Mouse (Mus musculus): Measurements from ENCODE around the gene C1qtnf2. TPM values are rescaled to one million over a fixed set of nuclear protein-coding genes. Genes with fewer than 3 reads are reported as not detected.
A peak's percentile ranks its signal among the peaks of the same experiment; 100 is the strongest.

C1qtnf2 gene
- polyA plus RNA-seq, 1 experiment: not detected

DNA sequence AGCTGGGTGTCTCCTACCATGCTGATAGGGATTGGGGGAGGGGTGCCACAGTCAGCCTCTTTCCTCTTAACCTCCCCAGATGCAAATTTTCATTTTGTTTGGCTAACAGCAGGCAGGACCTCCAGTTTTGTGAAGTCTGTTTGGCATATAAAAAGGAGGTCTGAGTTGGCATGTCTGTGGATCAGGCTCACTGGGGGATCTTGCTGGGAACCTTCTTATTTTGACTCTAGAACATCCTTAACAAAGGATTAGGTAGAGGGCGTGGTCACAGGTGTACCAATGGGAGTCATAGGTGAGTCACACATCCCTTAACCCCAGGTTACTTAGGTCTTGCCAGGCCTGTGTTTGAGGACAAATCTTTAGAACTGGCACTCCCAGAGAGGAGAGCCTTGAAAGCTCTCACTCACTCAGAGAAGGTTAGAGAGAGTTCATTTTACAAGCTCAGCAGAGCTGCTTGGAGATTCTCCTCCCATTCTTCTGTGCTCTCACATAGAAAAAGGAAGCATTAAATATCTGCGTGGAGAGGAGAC is 38.6 kb downstream of the C1qtnf2 start:
- TF ChIP-seq CTCF (IDR thresholded peaks at IDR 0.05; ENCODE audit: control insufficient read depth, insufficient read depth, low read length): no peak
- TF ChIP-seq POLR2A (IDR thresholded peaks at IDR 0.05; ENCODE audit: borderline replicate concordance, control insufficient read depth, low read depth, low read length): no peak
- Histone ChIP-seq H3K27ac (ENCODE audit: control insufficient read depth, insufficient read depth, low read depth, low read length, poor library complexity) (no peak overlapping the region), H3K4me1 (ENCODE audit: control insufficient read depth, insufficient read depth, low read length) (peaks cover 2% of the 10 kb centered on the region; the same call in 1 of the 2 replicates), H3K4me3 (replicated peaks; ENCODE audit: control insufficient read depth, low read depth, low read length) (no peak overlapping the region)
- 66% methylated on average over 2 of the region's 2 CpGs for WGBS

DNA sequence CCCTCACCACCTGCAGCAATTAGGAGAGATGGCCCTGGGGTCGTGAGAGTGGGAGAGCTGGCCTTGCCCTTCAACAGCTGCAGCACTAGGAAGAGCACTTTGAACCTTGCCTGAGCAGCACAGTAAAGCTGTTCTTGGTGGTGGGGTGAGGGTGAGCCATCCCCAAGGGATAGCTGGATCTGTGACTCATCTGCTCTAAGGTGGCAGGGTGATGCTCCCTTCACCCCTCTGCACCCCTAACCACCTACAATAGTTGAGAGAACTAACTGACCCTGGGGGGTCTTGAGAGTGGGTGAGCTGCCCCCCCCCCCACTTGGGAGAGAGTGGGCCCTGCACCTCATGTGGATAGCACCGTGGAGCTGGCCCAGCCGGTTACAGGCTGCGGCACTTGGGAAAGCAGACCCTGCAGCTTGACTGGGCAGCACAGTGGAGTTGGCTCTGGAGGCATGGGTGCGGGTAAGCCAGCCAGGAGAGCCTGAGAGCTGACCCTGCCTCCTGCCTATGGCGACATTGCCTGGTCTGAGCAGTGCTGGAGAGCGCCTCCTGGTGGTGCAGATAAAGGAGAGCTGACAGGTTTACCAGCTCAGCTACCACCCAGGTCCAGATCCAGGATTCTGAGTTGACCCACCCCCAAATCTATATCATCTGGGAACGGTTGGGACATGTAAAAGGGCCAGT is 42.4 kb downstream of the C1qtnf2 start:
- H3K4me3 ChIP-seq (replicated peaks; ENCODE audit: control insufficient read depth, low read depth, low read length): no peak overlapping the region
- H3K27ac ChIP-seq (ENCODE audit: control insufficient read depth, insufficient read depth, low read depth, low read length, poor library complexity): no peak overlapping the region
- 60% methylated on average over 8 of the region's 8 CpGs for WGBS
- TF ChIP-seq POLR2A (IDR thresholded peaks at IDR 0.05; ENCODE audit: borderline replicate concordance, control insufficient read depth, low read depth, low read length) (no peak), CTCF (IDR thresholded peaks at IDR 0.05; ENCODE audit: control insufficient read depth, insufficient read depth, low read length) (peak; percentile 67)
- H3K4me1 ChIP-seq (ENCODE audit: control insufficient read depth, insufficient read depth, low read length): no peaks in the 10 kb centered on the region

DNA sequence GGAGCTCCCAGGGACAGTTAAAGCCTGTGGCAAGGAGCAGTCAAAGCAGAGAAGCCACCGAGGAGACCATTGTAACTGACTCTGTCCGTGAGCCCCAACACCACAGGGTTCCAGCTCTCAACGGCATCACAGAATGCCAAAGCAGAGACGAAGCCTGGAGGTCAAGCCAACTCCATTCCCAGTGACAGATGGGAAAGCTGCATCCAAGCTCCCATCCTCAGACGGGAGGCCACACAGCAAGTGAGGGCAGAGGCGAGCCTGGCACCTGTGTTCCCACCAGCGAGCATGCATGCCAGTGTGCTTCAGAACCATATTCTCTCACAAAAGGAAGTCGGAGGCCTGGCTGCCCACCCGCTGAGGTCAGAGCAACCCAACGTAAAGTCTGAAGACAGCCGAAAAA is 43.6 kb downstream of the C1qtnf2 start:
- H3K4me1 ChIP-seq (ENCODE audit: control insufficient read depth, insufficient read depth, low read length): no peaks in the 10 kb centered on the region
- 86% methylated on average over 11 of the region's 11 CpGs for WGBS
- TF ChIP-seq CTCF (IDR thresholded peaks at IDR 0.05; ENCODE audit: control insufficient read depth, insufficient read depth, low read length) (no peak), POLR2A (IDR thresholded peaks at IDR 0.05; ENCODE audit: borderline replicate concordance, control insufficient read depth, low read depth, low read length) (no peak)
- H3K4me3 ChIP-seq (replicated peaks; ENCODE audit: control insufficient read depth, low read depth, low read length): no peak overlapping the region
- no peak overlapping the region for H3K27ac ChIP-seq (ENCODE audit: control insufficient read depth, insufficient read depth, low read depth, low read length, poor library complexity)

DNA sequence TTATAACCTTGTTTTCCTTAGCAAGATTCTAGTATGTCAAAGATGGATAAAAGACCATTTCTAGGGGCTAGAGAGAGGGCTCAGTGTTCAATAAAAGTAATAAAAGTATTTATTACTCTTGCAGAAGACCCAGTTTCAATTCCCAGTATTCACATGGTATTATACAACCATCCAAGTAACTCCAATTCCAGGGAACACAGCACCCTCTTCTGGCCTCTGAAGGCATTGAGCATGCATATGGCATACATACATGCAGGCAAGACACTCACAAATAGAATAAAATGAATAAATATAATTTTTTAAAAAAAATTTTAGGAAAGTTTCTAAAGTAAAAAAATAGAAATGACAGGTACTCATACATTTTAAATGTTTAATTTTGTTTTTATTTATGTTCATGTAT is 44.0 kb downstream of the C1qtnf2 start:
- Histone ChIP-seq H3K27ac (ENCODE audit: control insufficient read depth, insufficient read depth, low read depth, low read length, poor library complexity) (no peak overlapping the region), H3K4me1 (ENCODE audit: control insufficient read depth, insufficient read depth, low read length) (no peaks in the 10 kb centered on the region), H3K4me3 (replicated peaks; ENCODE audit: control insufficient read depth, low read depth, low read length) (no peak overlapping the region)
- no peak for TF ChIP-seq POLR2A (IDR thresholded peaks at IDR 0.05; ENCODE audit: borderline replicate concordance, control insufficient read depth, low read depth, low read length)
- no peak for TF ChIP-seq CTCF (IDR thresholded peaks at IDR 0.05; ENCODE audit: control insufficient read depth, insufficient read depth, low read length)

DNA sequence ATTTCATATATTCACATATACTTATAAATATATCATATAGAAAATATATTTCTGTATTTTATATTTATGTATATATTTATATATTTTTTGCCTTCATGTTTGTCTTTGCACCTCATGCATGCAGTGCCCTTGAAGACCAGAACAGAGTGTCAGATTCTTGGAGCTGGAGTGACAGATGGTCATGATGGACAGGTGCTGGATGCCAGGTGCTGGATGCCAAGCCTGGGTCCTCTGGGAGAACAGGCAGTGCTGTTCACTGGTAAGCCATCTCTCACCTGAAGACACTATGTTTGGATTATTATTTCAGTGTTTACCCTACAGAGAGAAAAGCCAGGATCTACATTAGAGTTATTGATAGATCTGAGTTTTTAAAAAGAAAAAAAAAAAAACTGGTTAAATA is 44.7 kb downstream of the C1qtnf2 start:
- Histone ChIP-seq H3K27ac (ENCODE audit: control insufficient read depth, insufficient read depth, low read depth, low read length, poor library complexity) (no peak overlapping the region), H3K4me3 (replicated peaks; ENCODE audit: control insufficient read depth, low read depth, low read length) (no peak overlapping the region), H3K4me1 (ENCODE audit: control insufficient read depth, insufficient read depth, low read length) (no peaks in the 10 kb centered on the region)
- TF ChIP-seq POLR2A (IDR thresholded peaks at IDR 0.05; ENCODE audit: borderline replicate concordance, control insufficient read depth, low read depth, low read length): no peak
- TF ChIP-seq CTCF (IDR thresholded peaks at IDR 0.05; ENCODE audit: control insufficient read depth, insufficient read depth, low read length): no peak

DNA sequence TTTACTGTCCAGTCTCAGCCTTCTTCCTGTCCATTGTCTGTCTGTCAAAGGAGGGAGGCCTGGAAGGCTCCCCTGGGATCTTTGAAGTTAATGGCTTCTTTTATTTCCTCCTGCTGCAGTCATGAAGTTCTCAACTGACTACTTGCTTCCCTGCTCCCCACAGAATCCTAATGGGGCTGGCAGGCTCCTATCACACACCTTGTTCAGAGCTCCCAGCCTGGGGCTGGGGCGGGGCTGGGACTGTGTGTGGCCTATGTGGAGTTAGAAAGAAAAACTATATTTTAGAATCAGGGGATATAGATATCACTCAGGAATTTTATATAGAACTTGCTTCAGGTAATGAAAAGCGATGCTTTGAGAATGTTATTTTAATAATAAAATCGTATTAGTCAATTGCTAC is 46.4 kb downstream of the C1qtnf2 start:
- no peak overlapping the region for H3K27ac ChIP-seq (ENCODE audit: control insufficient read depth, insufficient read depth, low read depth, low read length, poor library complexity)
- WGBS: 77% methylated on average over 3 of the region's 3 CpGs
- no peak overlapping the region for H3K4me3 ChIP-seq (replicated peaks; ENCODE audit: control insufficient read depth, low read depth, low read length)
- H3K4me1 ChIP-seq (ENCODE audit: control insufficient read depth, insufficient read depth, low read length): no peaks in the 10 kb centered on the region
- TF ChIP-seq CTCF (IDR thresholded peaks at IDR 0.05; ENCODE audit: control insufficient read depth, insufficient read depth, low read length) (no peak), POLR2A (IDR thresholded peaks at IDR 0.05; ENCODE audit: borderline replicate concordance, control insufficient read depth, low read depth, low read length) (no peak)

DNA sequence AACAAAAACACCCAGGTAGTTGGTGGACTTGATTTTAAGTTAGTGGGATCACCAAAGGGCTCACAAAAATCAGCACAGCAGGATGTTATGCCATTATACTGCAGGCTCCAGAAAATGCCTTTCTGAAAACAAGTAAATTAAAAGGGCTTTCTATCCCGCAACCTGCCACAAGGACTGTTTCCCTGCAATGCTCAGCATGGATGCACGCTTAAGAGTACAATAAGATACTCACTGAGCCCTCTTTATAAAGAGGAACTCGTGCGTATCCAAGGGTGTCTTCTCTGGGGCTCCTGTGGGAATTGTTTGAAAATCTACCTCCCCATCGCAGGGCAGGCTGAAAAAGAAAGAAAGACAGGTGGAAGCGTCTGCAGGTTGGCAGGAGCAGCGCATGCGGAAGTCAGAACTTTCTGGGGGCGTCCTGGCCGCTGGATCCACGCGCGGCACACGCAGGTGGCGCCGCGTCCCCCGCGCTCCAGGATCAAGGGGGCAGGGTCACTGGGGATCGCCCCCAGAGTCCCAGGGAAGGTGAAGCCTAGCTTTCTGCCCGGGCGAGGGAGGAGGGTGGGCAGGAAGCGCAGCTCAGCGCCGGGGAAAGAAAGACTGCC is 54.1 kb downstream of the C1qtnf2 start:
- TF ChIP-seq CTCF (IDR thresholded peaks at IDR 0.05; ENCODE audit: control insufficient read depth, insufficient read depth, low read length) (no peak), POLR2A (IDR thresholded peaks at IDR 0.05; ENCODE audit: borderline replicate concordance, control insufficient read depth, low read depth, low read length) (no peak)
- H3K4me1 ChIP-seq (ENCODE audit: control insufficient read depth, insufficient read depth, low read length): no peaks in the 10 kb centered on the region
- peak overlapping the region; percentile 52 for H3K4me3 ChIP-seq (replicated peaks; ENCODE audit: control insufficient read depth, low read depth, low read length)
- WGBS: 2% methylated on average over 23 of the region's 25 CpGs
- no peak overlapping the region; the same call in 1 of the 2 replicates for H3K27ac ChIP-seq (ENCODE audit: control insufficient read depth, insufficient read depth, low read depth, low read length, poor library complexity)

DNA sequence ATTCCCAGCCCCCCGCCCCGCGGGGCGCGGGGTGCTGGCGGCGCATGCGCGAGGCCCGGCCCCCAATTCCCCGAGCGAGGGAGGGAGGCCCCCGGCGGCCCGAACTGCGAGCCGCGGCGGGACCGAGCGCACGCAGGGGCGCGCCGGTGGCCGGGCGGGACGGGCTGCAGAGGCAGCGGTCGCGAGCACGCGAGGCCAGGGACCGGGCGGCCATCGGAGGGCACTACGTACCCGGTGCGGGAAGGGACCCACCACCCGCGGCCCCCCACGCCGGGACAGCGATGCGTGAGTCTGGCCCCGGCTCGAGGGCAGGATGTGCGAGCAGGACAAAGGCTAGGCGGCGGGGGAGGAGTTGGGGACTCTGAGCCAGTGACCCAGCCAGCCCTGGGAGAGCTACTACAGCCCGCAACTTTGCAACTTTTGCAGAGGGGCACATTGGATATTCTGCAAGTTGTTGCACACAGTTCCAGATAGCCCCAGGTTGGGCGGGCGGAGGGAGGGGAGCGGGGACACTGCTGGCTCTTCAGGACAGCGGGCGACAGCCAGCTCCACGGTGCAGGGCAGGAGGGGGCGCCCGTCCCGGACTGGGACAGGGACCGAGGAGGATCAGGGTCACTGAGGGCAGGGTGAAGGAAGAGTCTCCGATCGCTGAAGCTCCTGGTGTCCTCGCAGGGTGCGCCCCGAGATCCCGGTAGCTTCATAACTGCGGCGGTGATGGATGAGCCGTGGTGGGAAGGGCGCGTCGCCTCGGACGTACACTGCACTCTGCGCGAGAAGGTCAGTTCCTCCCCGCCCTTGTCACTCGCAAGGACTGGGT is 54.8 kb downstream of the C1qtnf2 start, which contains the start of gene Ccnjl:
TSS of gene Ccnjl (plus strand) at position 102 of the 817 bp plus-strand sequence.
- 1% methylated on average over 66 of the region's 79 CpGs for WGBS
- Histone ChIP-seq H3K4me3 (replicated peaks; ENCODE audit: control insufficient read depth, low read depth, low read length) (peak within 1 kb of the TSS; percentile 63), H3K27ac (ENCODE audit: control insufficient read depth, insufficient read depth, low read depth, low read length, poor library complexity) (peak within 1 kb of the TSS; percentile 7; the same call in 1 of the 2 replicates), H3K4me1 (ENCODE audit: control insufficient read depth, insufficient read depth, low read length) (no peaks in the 10 kb centered on the region)
- peak; percentile 3; the same call in 1 of the 2 replicates for TF ChIP-seq CTCF (IDR thresholded peaks at IDR 0.05; ENCODE audit: control insufficient read depth, insufficient read depth, low read length)
- peak; percentile 16; the same call in 1 of the 2 replicates for TF ChIP-seq POLR2A (IDR thresholded peaks at IDR 0.05; ENCODE audit: borderline replicate concordance, control insufficient read depth, low read depth, low read length)
